Comparison of ENCODE assay signal across 14 mouse cellular contexts in the genomic region with DNA sequence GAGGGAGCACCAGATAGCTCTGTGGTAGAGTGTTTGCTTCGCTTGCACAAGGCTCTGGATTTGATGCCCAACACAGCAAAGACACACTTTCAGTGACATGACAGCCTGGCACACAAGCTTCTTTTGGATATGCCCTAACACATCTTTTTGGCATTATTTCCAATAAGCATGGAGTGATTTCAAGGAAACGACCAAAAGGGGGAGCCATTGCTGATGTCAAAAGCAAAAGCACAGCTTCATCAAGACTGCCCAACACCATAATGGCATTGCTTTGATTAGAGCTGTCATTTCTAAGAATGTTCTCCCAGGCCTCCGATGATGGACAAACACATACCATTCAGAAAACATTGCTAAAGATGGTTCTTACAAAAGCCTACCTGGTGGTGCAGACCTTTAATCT. TPM values are rescaled to one million over a fixed set of nuclear protein-coding genes. Genes with fewer than 3 reads are reported as not detected.
DNase-seq lines count a peak whose midpoint lies in the region; TF ChIP-seq lines count a peak whose summit lies in the region.
"Had no signal": no experiment of that assay in that cellular context is flagged by ENCODE, and none has a peak within 500 bp of the region (broad histone marks: within the 10 kb centered on the region; RNA-seq: fewer than 3 reads in every experiment).

No protein-coding gene starts in this region.

- H3K27me3 ChIP-seq in heart, adult 2 months (ENCODE audit: control insufficient read depth, insufficient read depth, low read length), result no peaks in the 10 kb centered on the region
- H3K27me3 ChIP-seq: forebrain, embryonic 15.5 days; stomach, embryonic 15.5 days had no signal

- no peak overlapping the region for H3K27ac ChIP-seq in heart, adult 2 months
- H3K27ac ChIP-seq: forebrain, embryonic 15.5 days; liver, embryonic 15.5 days; stomach, embryonic 15.5 days had no signal

- no peaks in the 10 kb centered on the region for H3K36me3 ChIP-seq in heart, adult 2 months (ENCODE audit: control insufficient read depth, insufficient read depth, low read length)
- H3K36me3 ChIP-seq: forebrain, embryonic 15.5 days; liver, embryonic 15.5 days; stomach, embryonic 15.5 days had no signal

- no peak overlapping the region for H3K9ac ChIP-seq in heart, adult 2 months (ENCODE audit: low read depth, low read length)
- H3K9ac ChIP-seq: forebrain, embryonic 15.5 days; liver, embryonic 15.5 days; stomach, embryonic 15.5 days had no signal

- no peak for TF ChIP-seq EP300 in heart, adult 2 months (IDR thresholded peaks at IDR 0.05; ENCODE audit: insufficient read depth, low read depth, low read length)

- peak; percentile 20 for TF ChIP-seq CTCF in heart, adult 2 months (IDR thresholded peaks at IDR 0.05)
- no peak for TF ChIP-seq CTCF in lung, adult 2 months (IDR thresholded peaks at IDR 0.05; ENCODE audit: insufficient read depth, low read length)

- intact Hi-C loops in heart, adult 2 months (cut with DNase I), result no loop called here
- intact Hi-C loops in heart, postnatal 10 days (cut with DNase I), result loop anchor here (5.0 kb wide), 1 partner anchor 56 kb away; no protein-coding TSS in a partner anchor

- 47% methylated on average over 3 of the region's 3 CpGs for WGBS in heart, adult 2 months
- 50% methylated on average over 3 of the region's 3 CpGs for WGBS in lung, adult 2 months

- no peaks in the 10 kb centered on the region for H3K79me2 ChIP-seq in heart, adult 2 months (replicated peaks; ENCODE audit: control insufficient read depth, insufficient read depth, low read length)

- no peak overlapping the region for H3K4me3 ChIP-seq in heart, adult 2 months
- H3K4me3 ChIP-seq in lung, adult 2 months (replicated peaks; ENCODE audit: extremely low read depth, low read depth, low read length), result no peak overlapping the region
- H3K4me3 ChIP-seq: forebrain, embryonic 15.5 days; liver, embryonic 15.5 days; stomach, embryonic 15.5 days had no signal

- TF ChIP-seq POLR2A in heart, adult 2 months (IDR thresholded peaks at IDR 0.05; ENCODE audit: insufficient read depth, low read depth, low read length), result no peak
- no peak for TF ChIP-seq POLR2A in lung, adult 2 months (IDR thresholded peaks at IDR 0.05; ENCODE audit: borderline replicate concordance, extremely low read depth, low read depth, low read length)

- DNase-seq in heart, adult 2 months, result no peak
- DNase-seq in heart, postnatal 10 days, result no peak
- peak; percentile 17 for DNase-seq in lung, postnatal 14 days
- no peak for DNase-seq in lung, adult 2 months
- DNase-seq in R1 (ENCODE audit: low read depth, low spot score), result peak; percentile 51
- peak; percentile 24 for DNase-seq in thymus, postnatal 14 days
- DNase-seq in yolk sac, embryonic 10.5 days (ENCODE audit: low spot score), result no peak
- no peak for DNase-seq in left cerebral cortex, adult 8-10 months (ENCODE audit: low spot score in 2 of 2)
- DNase-seq: kidney, adult 8-10 months; right cerebral cortex, adult 18-20 months had no signal

- no peaks in the 10 kb centered on the region for H3K4me1 ChIP-seq in heart, adult 2 months (ENCODE audit: control insufficient read depth, insufficient read depth, low read length)
- H3K4me1 ChIP-seq in lung, adult 2 months (ENCODE audit: control insufficient read depth, insufficient read depth, low read length), result no peaks in the 10 kb centered on the region
- H3K4me1 ChIP-seq: forebrain, embryonic 15.5 days; liver, embryonic 15.5 days; stomach, embryonic 15.5 days had no signal

RNA-seq across cellular contexts. Expression of a gene that starts 16.7 kb away (rescaled TPM):
- not detected for total RNA-seq in heart, adult 2 months (2021)
- polyA plus RNA-seq in heart, adult 2 months (2012; rRNA removed), result not detected in 2 replicates
- not detected for total RNA-seq in heart, postnatal 10 days (2021)
- not detected in 2 replicates for polyA plus RNA-seq in lung, adult 2 months (2012; rRNA removed)
- total RNA-seq in left cerebral cortex, adult 8-10 months (2022), result under 1 TPM; 0.30 to 0.78 (median 0.58) TPM
- polyA plus RNA-seq: heart, embryonic 11.5 days; liver, embryonic 15.5 days had no signal

Comparison
In these comparisons a context has a peak if more than half of its experiments do, and no peak if none do; other contexts are left out.
1. DNase-seq: peak in lung, postnatal 14 days (single experiment), R1 (single experiment) and thymus, postnatal 14 days (single experiment); none in heart, adult 2 months (0 of 2), heart, postnatal 10 days (0 of 2), lung, adult 2 months (single experiment), yolk sac, embryonic 10.5 days (single experiment) and left cerebral cortex, adult 8-10 months (0 of 2).